Mouse (Mus musculus) midbrain, embryonic 11.5 days (tissue): ENCODE measurements around the gene Deaf1. TPM values are rescaled to one million over a fixed set of nuclear protein-coding genes. Genes with fewer than 3 reads are reported as not detected.
A peak's percentile ranks its signal among the peaks of the same experiment; 100 is the strongest.

ENCODE experiments used
- ATAC-seq: fragments of 200-750 bp; cut with Nextera tagmentation; 2 replicates; pipeline ENCODE4 v1.8.0; 2017; ENCODE audit warnings: moderate TSS enrichment, moderate library complexity; ENCODE audit not compliant: low FRiP score
- DNase-seq: peaks from one replicate; pipeline ENCODE4 v3.0.0; 2015; ENCODE audit warnings: low spot score; ENCODE audit errors: missing footprints
- H3K27ac ChIP-seq: fragments of 300-500 bp; sonication (generic); 2 replicates; pipeline ENCODE4 v1.5.1; 2014; ENCODE audit warnings: low read depth, low read length
- H3K27me3 ChIP-seq: fragments of 300-500 bp; sonication (generic); 2 replicates; pipeline ENCODE4 v1.6.1; 2014; ENCODE audit warnings: mild to moderate bottlenecking, low read length, moderate library complexity, mixed read lengths; ENCODE audit not compliant: control insufficient read depth, insufficient read depth
- H3K36me3 ChIP-seq: fragments of 300-500 bp; sonication (generic); 2 replicates; pipeline ENCODE4 v1.6.1; 2014; ENCODE audit warnings: mild to moderate bottlenecking, low read length, moderate library complexity, mixed read lengths; ENCODE audit not compliant: control insufficient read depth, insufficient read depth
- H3K4me1 ChIP-seq: fragments of 300-500 bp; sonication (generic); 2 replicates; pipeline ENCODE4 v1.6.1; 2014; ENCODE audit warnings: low read length; ENCODE audit not compliant: control insufficient read depth, insufficient read depth
- H3K4me2 ChIP-seq: fragments of 300-500 bp; sonication (generic); 2 replicates; pipeline ENCODE4 v1.6.1; 2014; ENCODE audit warnings: mild to moderate bottlenecking, moderate library complexity
- H3K4me3 ChIP-seq: fragments of 300-500 bp; sonication (generic); 2 replicates; pipeline ENCODE4 v1.5.1; 2014; ENCODE audit warnings: low read depth, low read length
- H3K9ac ChIP-seq: fragments of 300-500 bp; sonication (generic); 2 replicates; pipeline ENCODE4 v1.6.1; 2014; ENCODE audit warnings: low read length
- H3K9me3 ChIP-seq: fragments of 300-500 bp; sonication (generic); 2 replicates; pipeline ENCODE4 v1.6.1; 2016; ENCODE audit warnings: low read length; ENCODE audit not compliant: control insufficient read depth
- WGBS: fragments of 180-500 bp; shearing (Covaris S2); extraction: QIAGEN DNeasy Blood & Tissue Kit; methylation state at CpG from one replicate; pipeline ENCODE4 v1.1.7; 2014; 5-methylcytosine and 5-hydroxymethylcytosine counted together
- polyA plus RNA-seq: library from polyadenylated mRNA; unstranded; fragments of >200 nt; fragmentation: Nextera tagmentation; extraction: Ambion mirVana; gene quantifications from 2 replicates; pipeline ENCODE4 v1.2.1, GENCODE M21; 2014

Gene Deaf1
- polyA plus RNA-seq, 1 experiment from 2014 or later, result 66.9 TPM

DNA sequence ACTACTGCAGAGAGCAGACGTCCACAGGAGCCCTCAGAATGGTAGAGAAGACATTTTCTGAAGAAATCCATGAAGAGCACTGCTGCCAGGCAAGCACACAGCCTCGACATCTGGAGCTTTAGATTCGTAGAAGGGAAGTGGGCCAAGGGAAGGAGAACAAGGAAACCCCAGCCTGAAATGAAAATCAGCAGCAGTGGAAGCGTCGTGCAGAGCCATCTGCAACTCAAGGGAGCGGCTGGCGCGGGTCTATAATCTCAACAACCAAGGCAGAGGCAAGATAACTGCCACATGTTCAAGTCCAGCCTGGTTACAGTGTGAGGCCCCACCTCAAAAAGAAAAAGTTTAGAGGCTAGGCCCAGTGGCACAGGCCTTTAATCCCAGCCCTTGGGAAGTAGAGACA is 12.4 kb downstream of the Deaf1 start:
- peaks cover 38% of the 10 kb centered on the region for H3K36me3 ChIP-seq
- no peak for ATAC-seq
- 93% methylated on average over 8 of the region's 8 CpGs for WGBS

DNA sequence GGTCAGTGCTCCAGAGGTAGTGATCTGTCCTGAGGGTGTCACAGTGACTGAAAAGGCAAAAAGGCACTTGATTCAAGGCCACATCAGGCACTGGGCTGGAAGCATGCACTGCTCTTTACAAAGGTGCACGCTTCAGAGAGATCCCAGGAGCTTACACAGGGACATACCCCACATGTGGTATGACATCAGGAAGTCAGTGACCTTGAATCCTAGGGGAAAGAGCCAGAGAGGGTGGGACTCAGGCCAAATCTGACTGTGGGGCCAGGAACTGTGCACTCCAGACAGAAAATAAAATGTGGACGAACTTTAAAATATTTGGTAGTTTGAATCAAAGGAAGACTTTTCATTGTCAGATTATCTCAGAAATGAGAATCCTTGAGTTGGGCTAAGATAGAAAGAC is 13.1 kb downstream of the Deaf1 start:
- Histone ChIP-seq H3K36me3 (peaks cover 40% of the 10 kb centered on the region), H3K9me3 (no peaks in the 10 kb centered on the region), H3K4me2 (no peak overlapping the region), H3K9ac (no peak overlapping the region), H3K4me1 (no peaks in the 10 kb centered on the region), H3K27me3 (no peaks in the 10 kb centered on the region), H3K27ac (no peak overlapping the region), H3K4me3 (no peak overlapping the region)
- DNase-seq (no peak), ATAC-seq (no peak)
- WGBS, result 95% methylated on average over 2 of the region's 2 CpGs

More for the DNA sequence above, 12.4 kb downstream of the Deaf1 start:
- Histone ChIP-seq H3K4me1 (no peaks in the 10 kb centered on the region), H3K27ac (no peak overlapping the region), H3K4me2 (no peak overlapping the region), H3K9me3 (no peaks in the 10 kb centered on the region), H3K9ac (no peak overlapping the region), H3K4me3 (no peak overlapping the region), H3K27me3 (no peaks in the 10 kb centered on the region)
- DNase-seq, result no peak

DNA sequence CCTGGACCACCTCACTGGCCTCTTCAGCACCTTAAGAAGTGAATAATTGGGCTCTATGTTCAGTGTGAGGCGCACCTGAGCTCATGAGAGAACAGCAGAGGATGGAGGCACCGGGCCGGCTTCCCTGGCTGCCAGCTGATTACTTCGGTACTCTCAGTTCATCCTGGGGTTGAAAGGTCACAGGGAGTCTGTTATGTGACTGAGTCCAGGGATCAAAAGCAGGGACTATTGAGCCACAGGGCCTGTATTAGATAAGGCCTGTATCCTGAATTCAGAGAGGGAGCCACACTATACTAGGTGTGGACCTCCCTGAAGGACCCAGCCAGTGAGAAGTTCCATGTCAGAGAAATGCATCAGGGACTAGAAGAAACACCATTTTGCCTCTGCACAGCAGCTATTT is 23.0 kb downstream of the Deaf1 start:
- peaks cover 32% of the 10 kb centered on the region for H3K36me3 ChIP-seq
- no peak for DNase-seq
- no peak for ATAC-seq
- WGBS, result 90% methylated on average over 4 of the region's 4 CpGs
- no peaks in the 10 kb centered on the region for H3K4me1 ChIP-seq
- no peak overlapping the region for H3K4me3 ChIP-seq
- no peak overlapping the region for H3K4me2 ChIP-seq
- H3K9me3 ChIP-seq, result no peaks in the 10 kb centered on the region
- no peaks in the 10 kb centered on the region for H3K27me3 ChIP-seq
- no peak overlapping the region for H3K27ac ChIP-seq
- no peak overlapping the region for H3K9ac ChIP-seq

DNA sequence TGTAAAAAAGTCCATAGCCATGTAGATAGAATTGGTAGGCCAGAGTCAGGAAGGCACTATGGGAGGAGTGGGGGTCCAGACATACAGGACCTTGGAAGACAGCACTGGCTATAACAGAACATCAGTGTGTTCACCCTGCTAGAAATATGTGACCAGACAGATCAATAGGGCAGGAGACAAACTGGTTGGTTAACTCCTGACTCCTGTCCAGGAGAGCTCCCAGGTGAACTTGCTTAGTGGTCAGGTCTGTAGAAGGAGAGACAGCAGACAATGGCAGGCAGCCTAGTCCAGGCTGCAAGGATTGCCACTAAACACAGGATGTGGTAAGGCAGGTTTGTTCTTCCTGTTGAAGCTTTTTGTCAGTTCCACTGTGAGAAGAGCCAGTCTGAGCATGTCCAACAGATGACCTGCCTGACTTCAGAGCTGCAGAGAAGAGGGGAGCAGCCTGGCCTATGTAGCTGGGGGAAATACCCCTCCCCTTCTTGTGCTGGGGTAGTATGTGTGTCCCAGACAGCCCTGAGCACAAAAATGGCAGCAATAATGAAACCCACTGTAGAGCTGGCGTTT is 24.7 kb downstream of the Deaf1 start:
- no peak overlapping the region for H3K4me2 ChIP-seq
- H3K4me1 ChIP-seq, result no peaks in the 10 kb centered on the region
- 81% methylated on average over 1 of the region's 1 CpGs for WGBS
- H3K36me3 ChIP-seq, result peaks cover 23% of the 10 kb centered on the region
- no peak overlapping the region for H3K27ac ChIP-seq
- DNase-seq (no peak), ATAC-seq (no peak)
- H3K9ac ChIP-seq, result no peak overlapping the region
- no peaks in the 10 kb centered on the region for H3K9me3 ChIP-seq
- no peak overlapping the region for H3K4me3 ChIP-seq
- H3K27me3 ChIP-seq, result no peaks in the 10 kb centered on the region

DNA sequence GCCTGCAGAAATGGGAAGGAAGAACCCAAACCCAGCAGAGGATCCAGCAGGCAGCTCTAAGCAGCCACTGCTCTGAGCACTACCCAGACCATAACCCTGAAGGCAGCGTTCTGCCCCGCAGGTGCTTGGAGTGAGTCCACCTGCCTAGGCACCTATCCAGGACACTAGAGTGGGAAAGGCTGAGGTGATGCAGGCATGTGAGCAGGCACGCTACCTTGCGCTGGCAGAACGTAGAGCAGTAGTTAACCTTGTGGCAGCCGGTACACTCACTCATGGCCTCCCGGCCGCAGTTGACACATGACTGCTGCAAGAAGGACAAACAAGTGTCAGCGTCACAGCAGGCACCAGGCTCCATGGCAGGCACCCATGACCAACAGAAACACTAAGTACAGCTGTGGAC is 26.1 kb downstream of the Deaf1 start:
- Histone ChIP-seq H3K4me2 (no peak overlapping the region), H3K27me3 (no peaks in the 10 kb centered on the region), H3K9me3 (no peaks in the 10 kb centered on the region), H3K27ac (no peak overlapping the region), H3K9ac (no peak overlapping the region), H3K4me3 (no peak overlapping the region), H3K4me1 (no peaks in the 10 kb centered on the region), H3K36me3 (peaks cover 19% of the 10 kb centered on the region)
- no peak for DNase-seq
- 97% methylated on average over 9 of the region's 9 CpGs for WGBS
- no peak for ATAC-seq

DNA sequence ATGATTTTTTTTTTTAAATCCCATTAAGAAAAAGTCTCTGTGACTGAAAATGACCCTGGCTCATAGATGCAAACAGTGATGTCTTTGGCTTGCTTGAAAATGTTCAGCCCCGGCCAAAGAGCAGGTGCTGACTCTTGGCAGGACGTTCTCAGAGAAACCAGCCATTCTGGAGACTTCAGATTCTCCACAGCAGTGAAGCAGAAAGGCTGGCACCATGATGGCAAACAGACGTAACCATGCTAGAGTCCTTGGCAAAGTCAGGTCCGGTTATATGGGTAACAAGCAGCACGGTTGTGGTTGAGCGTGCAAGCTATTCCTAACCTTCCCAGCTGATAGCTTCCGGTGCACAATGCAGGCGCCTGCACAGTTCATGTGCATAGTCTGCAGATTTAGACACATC is 28.3 kb downstream of the Deaf1 start:
- Histone ChIP-seq H3K4me1 (0 out of 2 replicates have a peak, but pooled peaks cover under 1% of the 10 kb centered on the region), H3K9ac (no peak overlapping the region), H3K36me3 (peaks cover 6% of the 10 kb centered on the region), H3K27me3 (peaks cover 20% of the 10 kb centered on the region), H3K4me2 (no peak overlapping the region), H3K27ac (no peak overlapping the region), H3K9me3 (no peaks in the 10 kb centered on the region), H3K4me3 (no peak overlapping the region)
- DNase-seq (no peak), ATAC-seq (no peak)
- 95% methylated on average over 8 of the region's 8 CpGs for WGBS

DNA sequence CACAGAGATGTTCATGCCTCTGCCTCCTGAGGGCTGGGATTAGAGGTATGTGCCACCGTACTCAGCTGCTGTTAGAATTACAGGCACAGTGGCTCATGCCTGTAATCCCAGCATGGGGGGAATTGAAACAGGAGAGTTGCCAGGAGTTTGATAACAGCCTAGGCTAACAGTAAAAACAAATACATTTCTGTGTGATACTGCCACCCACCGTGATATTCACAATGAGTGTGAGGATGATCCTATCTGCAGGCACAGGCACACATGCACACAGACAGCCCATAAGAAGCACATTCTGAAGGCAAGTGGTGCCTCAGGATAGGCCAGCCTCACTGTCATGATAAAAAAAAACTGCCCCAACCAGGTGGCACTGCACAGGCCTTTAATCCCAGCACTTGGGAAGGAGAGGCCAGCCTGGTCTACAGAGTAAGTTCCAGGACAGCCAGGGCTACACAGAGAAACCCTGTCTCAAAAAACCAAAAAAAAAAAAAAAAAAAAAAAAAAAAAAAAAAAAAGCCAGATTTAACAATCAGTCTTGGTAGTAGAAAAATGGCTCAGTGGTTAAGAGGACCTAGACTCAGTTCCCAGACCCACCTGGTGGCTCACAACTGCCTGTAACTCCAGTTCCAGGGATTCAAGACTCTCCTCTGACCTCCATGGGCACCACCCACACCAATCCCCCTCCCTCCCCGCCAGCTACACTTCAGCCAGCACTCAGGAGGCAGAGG is 29.4 kb downstream of the Deaf1 start:
- no peak for ATAC-seq
- Histone ChIP-seq H3K36me3 (peaks cover 6% of the 10 kb centered on the region), H3K9me3 (no peaks in the 10 kb centered on the region), H3K9ac (no peak overlapping the region), H3K27ac (no peak overlapping the region), H3K27me3 (peaks cover 31% of the 10 kb centered on the region), H3K4me1 (peaks cover 12% of the 10 kb centered on the region; the same call in 1 of the 2 replicates), H3K4me3 (no peak overlapping the region), H3K4me2 (no peak overlapping the region)
- no peak for DNase-seq
- WGBS, result 85% methylated on average over 3 of the region's 3 CpGs

DNA sequence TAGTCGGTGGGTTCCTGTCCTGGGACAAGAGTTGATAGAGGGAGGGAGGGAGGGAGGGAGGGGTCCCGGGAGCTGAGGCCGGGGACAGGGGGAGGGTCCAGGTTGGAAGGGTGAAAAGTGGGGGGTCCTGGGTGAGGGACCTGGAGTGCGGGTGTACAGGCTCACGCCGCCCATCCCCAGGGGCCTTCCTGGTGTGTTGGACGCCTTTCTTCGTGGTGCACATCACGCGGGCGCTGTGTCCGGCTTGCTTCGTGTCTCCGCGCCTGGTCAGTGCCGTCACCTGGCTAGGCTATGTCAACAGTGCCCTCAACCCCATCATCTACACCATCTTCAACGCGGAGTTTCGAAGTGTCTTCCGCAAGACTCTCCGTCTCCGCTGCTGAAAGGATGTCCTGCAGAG is 33.0 kb downstream of the Deaf1 start:
- DNase-seq, result peak; percentile 88
- Histone ChIP-seq H3K9ac (no peak overlapping the region), H3K4me1 (peaks cover 21% of the 10 kb centered on the region), H3K27me3 (peaks cover 57% of the 10 kb centered on the region), H3K9me3 (no peaks in the 10 kb centered on the region), H3K36me3 (peaks cover 4% of the 10 kb centered on the region), H3K4me3 (peak overlapping the region; percentile 27), H3K27ac (no peak overlapping the region), H3K4me2 (peak overlapping the region; percentile 64)
- WGBS, result 3% methylated on average over 22 of the region's 22 CpGs
- no peak; the same call in 1 of the 2 replicates for ATAC-seq

DNA sequence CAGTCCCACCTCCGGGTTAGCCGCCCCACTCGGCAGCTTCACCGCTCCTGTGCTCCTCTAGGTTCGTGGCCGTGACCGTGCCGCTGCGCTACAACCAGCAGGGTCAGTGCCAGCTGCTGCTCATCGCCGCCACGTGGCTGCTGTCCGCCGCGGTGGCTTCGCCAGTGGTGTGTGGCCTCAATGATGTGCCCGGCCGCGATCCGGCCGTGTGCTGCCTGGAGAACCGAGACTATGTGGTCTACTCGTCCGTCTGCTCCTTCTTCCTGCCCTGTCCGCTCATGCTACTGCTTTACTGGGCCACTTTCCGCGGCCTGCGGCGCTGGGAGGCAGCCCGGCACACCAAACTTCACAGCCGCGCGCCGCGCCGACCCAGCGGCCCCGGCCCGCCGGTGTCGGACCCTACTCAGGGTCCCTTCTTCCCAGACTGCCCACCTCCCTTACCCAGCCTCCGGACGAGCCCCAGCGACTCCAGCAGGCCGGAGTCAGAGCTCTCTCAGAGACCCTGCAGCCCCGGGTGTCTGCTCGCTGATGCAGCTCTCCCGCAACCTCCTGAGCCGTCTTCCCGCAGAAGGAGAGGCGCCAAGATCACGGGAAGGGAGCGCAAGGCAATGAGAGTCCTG is 33.5 kb downstream of the Deaf1 start:
- Histone ChIP-seq H3K4me3 (peak overlapping the region; percentile 27), H3K4me2 (peak overlapping the region; percentile 64), H3K36me3 (peaks cover 4% of the 10 kb centered on the region), H3K27ac (no peak overlapping the region), H3K27me3 (peaks cover 57% of the 10 kb centered on the region), H3K9me3 (no peaks in the 10 kb centered on the region), H3K4me1 (peaks cover 21% of the 10 kb centered on the region), H3K9ac (peak overlapping the region; percentile 48)
- WGBS, result 1% methylated on average over 53 of the region's 53 CpGs
- peak; percentile 33; the same call in 1 of the 2 replicates for ATAC-seq
- DNase-seq, result peak; percentile 96
